Mouse (Mus musculus) central nervous system, embryonic 18 days (tissue): ENCODE data around the gene Mfsd2a. TPM values are rescaled to one million over a fixed set of nuclear protein-coding genes. Genes with fewer than 3 reads are reported as not detected.

Source experiments
- polyA plus RNA-seq: library from polyadenylated mRNA; depleted of rRNA; stranded (reverse); fragments of >200 nt; gene quantifications from 2 replicates; pipeline ENCODE4 v1.2.3, GENCODE M21; 2012; rRNA removed

Gene Mfsd2a
- polyA plus RNA-seq, result 39.8 and 42.5 TPM in 2 replicates

GRCm38 (mm10) chr4:122961100-122961567 is at the start of gene Mfsd2a:
Gene Mfsd2a, minus strand, starts transcription at chr4:122961188.

GRCm38 (mm10) chr4:122995404-122996220 is 34.6 kb upstream of the Mfsd2a start, which contains the start of gene Mycl:
Gene Mycl, plus strand, starts transcription at chr4:122995652.

Other genes with a start within 250 kb of the Mfsd2a start
- 65.2 and 67.3 TPM in 2 replicates for gene Ppt1, start 124.9 kb downstream of the Mfsd2a start, polyA plus RNA-seq
- gene Cap1, start 75.1 kb downstream of the Mfsd2a start, polyA plus RNA-seq, result 81.1 and 81.7 TPM in 2 replicates
- gene Mycl, start 34.5 kb upstream of the Mfsd2a start, polyA plus RNA-seq, result 64.2 and 66.0 TPM in 2 replicates
- gene Trit1, start 55.4 kb upstream of the Mfsd2a start, polyA plus RNA-seq, result 20.3 and 21.2 TPM in 2 replicates
- gene Bmp8b, start 144.0 kb upstream of the Mfsd2a start, polyA plus RNA-seq, result 1.1 and 1.2 TPM in 2 replicates
- 0.75 and 0.82 TPM in 2 replicates for gene Oxct2b, start 155.1 kb upstream of the Mfsd2a start, polyA plus RNA-seq
- gene Ppie, start 178.8 kb upstream of the Mfsd2a start, polyA plus RNA-seq, result 32.5 and 33.4 TPM in 2 replicates
- 39.1 and 40.6 TPM in 2 replicates for gene Hpcal4, start 222.0 kb upstream of the Mfsd2a start, polyA plus RNA-seq
- 0.36 and 0.39 TPM in 2 replicates for gene Nt5c1a, start 240.3 kb upstream of the Mfsd2a start, polyA plus RNA-seq